Mouse (Mus musculus) midbrain, embryonic 13.5 days (tissue): ENCODE measurements around the gene Pde4a. TPM values are rescaled to one million over a fixed set of nuclear protein-coding genes. Genes with fewer than 3 reads are reported as not detected.

Source experiments
- ATAC-seq: fragments of 200-750 bp; cut with Nextera tagmentation; 2 replicates; pipeline ENCODE4 v1.8.0; 2017; ENCODE audit warnings: mild to moderate bottlenecking, moderate TSS enrichment, moderate library complexity
- H3K27ac ChIP-seq: fragments of 300-500 bp; sonication (generic); 2 replicates; pipeline ENCODE4 v1.5.1; 2015; ENCODE audit warnings: inconsistent platforms, mild to moderate bottlenecking, moderate library complexity
- H3K27me3 ChIP-seq: fragments of 300-500 bp; sonication (generic); 2 replicates; pipeline ENCODE4 v1.6.1; 2015; ENCODE audit warnings: mild to moderate bottlenecking, inconsistent platforms
- H3K36me3 ChIP-seq: fragments of 300-500 bp; sonication (generic); 2 replicates; pipeline ENCODE4 v1.6.1; 2015; ENCODE audit warnings: mild to moderate bottlenecking, inconsistent platforms
- H3K4me1 ChIP-seq: fragments of 300-500 bp; sonication (generic); replicated peaks from 2 replicates; pipeline ENCODE4 v1.6.1; 2015; ENCODE audit warnings: inconsistent platforms
- H3K4me2 ChIP-seq: fragments of 300-500 bp; sonication (generic); replicated peaks from 2 replicates; pipeline ENCODE4 v1.6.1; 2015; ENCODE audit warnings: moderate library complexity, mild to moderate bottlenecking, inconsistent platforms
- H3K4me3 ChIP-seq: fragments of 300-500 bp; sonication (generic); replicated peaks from 2 replicates; pipeline ENCODE4 v1.5.1; 2015; ENCODE audit warnings: mild to moderate bottlenecking, inconsistent platforms
- H3K9ac ChIP-seq: fragments of 300-500 bp; sonication (generic); replicated peaks from 2 replicates; pipeline ENCODE4 v1.6.1; 2015; ENCODE audit warnings: mild to moderate bottlenecking, inconsistent platforms
- H3K9me3 ChIP-seq: fragments of 300-500 bp; sonication (generic); 2 replicates; pipeline ENCODE4 v1.6.1; 2016; ENCODE audit warnings: mild to moderate bottlenecking, inconsistent platforms
- WGBS: fragments of 180-500 bp; shearing (Covaris S2); methylation state at CpG from one replicate; pipeline ENCODE4 v1.1.7; 2015; 5-methylcytosine and 5-hydroxymethylcytosine counted together
- polyA plus RNA-seq: library from polyadenylated mRNA; unstranded; fragments of >200 nt; fragmentation: Nextera tagmentation; extraction: Ambion mirVana; gene quantifications from 2 replicates; pipeline ENCODE4 v1.2.1, GENCODE M21; 2015

Pde4a gene
- polyA plus RNA-seq, 1 experiment from 2014 or later = 20.2 TPM

DNA sequence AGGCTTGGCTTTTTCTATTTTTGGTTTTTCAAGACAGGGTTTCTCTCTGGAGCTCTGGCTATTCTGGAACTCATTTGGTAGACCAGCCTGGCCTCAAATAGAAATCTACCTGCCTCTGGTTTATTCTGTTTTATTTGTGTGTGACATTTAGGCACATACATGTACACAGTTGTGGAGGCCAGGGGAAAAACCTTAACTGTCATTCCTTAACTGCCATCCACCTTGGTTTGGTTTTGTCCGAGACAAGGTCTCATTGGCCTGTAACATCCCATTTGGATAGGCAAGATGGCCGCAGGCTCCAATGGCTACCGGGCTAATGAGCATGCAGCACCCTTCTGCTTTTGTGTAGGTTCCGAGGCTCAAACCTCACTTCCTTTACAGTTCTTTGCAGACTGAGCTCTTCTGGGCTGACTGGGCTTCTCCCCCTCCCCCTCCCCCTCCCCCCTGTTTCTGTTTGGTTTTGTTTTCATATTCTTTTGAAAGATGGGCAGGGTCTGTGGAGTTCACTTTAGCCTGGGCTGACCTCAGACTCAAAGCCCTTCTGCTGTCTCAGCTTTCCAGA, 30.1 kb upstream of the Pde4a start:
- Histone ChIP-seq H3K4me1 (peaks cover 3% of the 10 kb centered on the region), H3K9me3 (no peaks in the 10 kb centered on the region), H3K36me3 (peaks cover 26% of the 10 kb centered on the region), H3K4me3 (no peak overlapping the region), H3K27ac (no peak overlapping the region), H3K27me3 (no peaks in the 10 kb centered on the region), H3K9ac (no peak overlapping the region), H3K4me2 (no peak overlapping the region)
- ATAC-seq = no peak
- WGBS = 79% methylated on average over 4 of the region's 4 CpGs

DNA sequence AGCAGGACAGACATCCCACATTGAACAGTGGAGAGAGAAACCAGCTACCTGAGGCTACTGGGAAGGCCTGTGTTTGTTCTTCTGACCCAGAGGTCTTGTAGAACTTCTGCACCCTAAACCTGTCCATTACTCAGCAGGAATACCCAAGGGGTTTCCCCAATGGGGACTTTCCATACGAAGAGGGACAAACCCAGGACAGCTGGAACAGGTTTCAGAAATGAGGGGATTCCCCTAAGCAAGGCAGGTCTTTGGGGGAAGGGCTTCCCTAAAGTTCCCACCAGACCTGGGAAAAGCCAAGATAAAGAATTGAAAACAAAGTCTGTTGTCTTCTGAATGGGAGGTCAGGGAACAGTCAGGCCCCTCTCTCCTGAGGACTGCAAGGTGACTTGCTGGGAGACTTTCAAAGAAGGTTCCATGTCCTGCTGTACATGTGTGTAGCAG, 29.6 kb upstream of the Pde4a start:
- Histone ChIP-seq H3K27me3 (no peaks in the 10 kb centered on the region), H3K4me1 (no peaks in the 10 kb centered on the region), H3K4me3 (no peak overlapping the region), H3K9ac (no peak overlapping the region), H3K36me3 (peaks cover 32% of the 10 kb centered on the region), H3K4me2 (no peak overlapping the region), H3K9me3 (no peaks in the 10 kb centered on the region), H3K27ac (no peak overlapping the region)
- 63% methylated on average over 1 of the region's 1 CpGs for WGBS
- ATAC-seq = no peak

DNA sequence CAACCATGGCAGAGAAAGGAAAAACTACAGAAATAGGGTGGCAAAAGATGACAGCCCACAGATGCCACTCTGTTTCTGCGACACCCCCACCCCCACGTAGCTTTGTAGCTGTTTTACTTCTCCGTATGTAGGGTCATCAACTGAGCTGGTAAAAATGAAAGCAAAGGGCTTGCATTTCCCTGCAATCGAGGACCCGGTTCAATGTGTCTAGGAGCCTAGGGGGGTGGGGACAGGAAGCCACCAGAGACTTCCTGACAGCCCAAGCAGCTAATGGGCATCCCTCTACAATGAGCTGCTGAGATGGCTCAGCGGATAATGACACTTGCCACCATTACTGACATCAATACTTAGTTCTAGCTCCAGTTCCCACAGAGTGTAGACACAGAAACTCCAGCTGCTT, 29.1 kb upstream of the Pde4a start:
- H3K4me2 ChIP-seq = no peak overlapping the region
- no peak overlapping the region for H3K4me3 ChIP-seq
- no peaks in the 10 kb centered on the region for H3K9me3 ChIP-seq
- H3K4me1 ChIP-seq = no peaks in the 10 kb centered on the region
- 88% methylated on average over 6 of the region's 6 CpGs for WGBS
- H3K27ac ChIP-seq = no peak overlapping the region
- H3K27me3 ChIP-seq = no peaks in the 10 kb centered on the region
- H3K9ac ChIP-seq = no peak overlapping the region
- peaks cover 36% of the 10 kb centered on the region for H3K36me3 ChIP-seq
- no peak for ATAC-seq

DNA sequence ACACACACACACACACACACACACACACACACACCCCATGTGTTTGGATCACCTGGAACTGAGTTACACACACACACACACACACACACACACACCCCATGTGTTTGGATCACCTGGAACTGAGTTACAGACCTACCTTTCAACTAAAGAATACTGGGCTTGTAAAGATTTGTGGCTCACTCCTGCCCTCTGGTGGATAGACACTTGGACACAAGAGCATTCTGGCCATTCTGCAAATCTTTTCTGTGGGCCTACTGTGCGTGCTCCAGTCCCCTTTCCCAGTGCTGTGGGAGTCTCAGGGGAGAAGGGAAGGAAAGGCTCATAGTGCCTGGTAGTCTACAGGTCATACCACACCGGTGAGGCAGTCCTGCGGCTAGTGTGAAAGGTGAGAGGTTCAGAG, 28.3 kb upstream of the Pde4a start:
- H3K27ac ChIP-seq = no peak overlapping the region
- no peak overlapping the region for H3K9ac ChIP-seq
- no peaks in the 10 kb centered on the region for H3K4me1 ChIP-seq
- H3K9me3 ChIP-seq = no peaks in the 10 kb centered on the region
- no peaks in the 10 kb centered on the region for H3K27me3 ChIP-seq
- H3K4me3 ChIP-seq = no peak overlapping the region
- WGBS = 52% methylated on average over 3 of the region's 3 CpGs
- H3K36me3 ChIP-seq = peaks cover 45% of the 10 kb centered on the region
- ATAC-seq = peak; percentile 48
- no peak overlapping the region for H3K4me2 ChIP-seq

DNA sequence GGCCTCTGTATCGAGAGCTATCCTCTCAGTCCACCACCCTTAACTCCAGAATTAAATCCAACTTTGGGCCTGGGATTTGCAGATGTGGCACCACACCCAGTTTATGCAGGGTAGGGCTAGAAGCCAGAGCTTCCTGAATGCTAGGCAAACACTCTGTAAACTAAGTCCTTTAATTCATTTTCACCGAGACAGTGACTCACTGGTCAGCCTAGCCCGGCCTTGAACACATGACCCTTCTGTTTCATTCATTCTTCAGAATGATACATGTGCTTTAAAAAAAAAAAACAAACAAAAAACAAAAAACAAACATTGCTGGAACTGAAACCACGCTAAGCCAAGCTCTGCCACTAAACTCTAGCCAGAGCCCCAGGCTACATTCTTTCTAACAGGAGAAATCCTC, 27.1 kb upstream of the Pde4a start:
- Histone ChIP-seq H3K9me3 (no peaks in the 10 kb centered on the region), H3K27me3 (no peaks in the 10 kb centered on the region), H3K4me1 (no peaks in the 10 kb centered on the region), H3K27ac (no peak overlapping the region), H3K4me2 (no peak overlapping the region), H3K36me3 (peaks cover 56% of the 10 kb centered on the region), H3K4me3 (no peak overlapping the region), H3K9ac (no peak overlapping the region)
- ATAC-seq = no peak
- 89% methylated on average over 4 of the region's 4 CpGs for WGBS

DNA sequence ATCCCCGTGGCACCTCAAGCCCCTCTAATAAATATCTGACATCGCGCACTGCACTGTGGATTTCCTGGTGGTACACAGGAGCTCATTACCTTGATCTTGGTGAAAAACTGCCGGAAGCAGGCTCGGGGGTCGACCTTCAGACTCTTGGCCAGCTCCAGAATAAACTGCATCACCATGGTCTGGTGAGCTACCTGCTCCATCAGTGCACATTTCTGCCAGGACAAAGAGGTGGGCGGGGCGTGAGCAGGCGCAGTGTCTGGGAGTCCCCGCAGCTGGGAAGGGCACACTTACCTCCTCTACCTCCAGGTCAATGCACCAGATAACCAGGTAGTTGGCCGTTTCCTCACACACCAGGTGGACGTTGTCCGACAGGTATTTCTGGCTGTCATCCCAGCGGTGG, 23.6 kb upstream of the Pde4a start:
- H3K9me3 ChIP-seq = no peaks in the 10 kb centered on the region
- no peak overlapping the region for H3K27ac ChIP-seq
- peaks cover 6% of the 10 kb centered on the region for H3K4me1 ChIP-seq
- no peak overlapping the region for H3K4me3 ChIP-seq
- no peak overlapping the region for H3K4me2 ChIP-seq
- no peak overlapping the region for H3K9ac ChIP-seq
- H3K36me3 ChIP-seq = peaks cover 75% of the 10 kb centered on the region
- WGBS = 95% methylated on average over 14 of the region's 14 CpGs
- no peaks in the 10 kb centered on the region for H3K27me3 ChIP-seq
- no peak for ATAC-seq

DNA sequence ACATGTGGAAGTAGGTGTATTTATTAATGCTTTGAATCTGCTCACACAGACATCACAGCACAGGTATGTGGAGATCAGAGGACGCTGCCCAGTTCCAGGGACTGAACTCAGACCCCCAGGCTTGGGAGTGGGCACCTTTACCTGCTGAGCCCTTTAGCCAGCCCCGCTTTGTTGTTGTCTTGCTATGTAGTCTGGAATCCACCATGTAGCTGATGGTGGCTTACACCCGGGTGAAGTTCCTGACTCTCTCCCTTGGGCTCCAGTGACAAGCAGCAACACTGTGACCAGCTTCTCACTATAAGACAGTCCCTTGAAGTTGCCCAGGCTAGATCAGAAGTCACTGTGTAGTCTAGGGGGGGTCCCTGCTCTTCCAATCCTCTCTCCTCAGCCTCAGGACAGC, 21.2 kb upstream of the Pde4a start:
- no peak for ATAC-seq
- Histone ChIP-seq H3K27ac (no peak overlapping the region), H3K9me3 (no peaks in the 10 kb centered on the region), H3K4me1 (peaks cover 30% of the 10 kb centered on the region), H3K36me3 (peaks cover 63% of the 10 kb centered on the region), H3K4me2 (no peak overlapping the region), H3K9ac (peak overlapping the region; percentile 47; the same call in 1 of the 2 replicates), H3K27me3 (no peaks in the 10 kb centered on the region), H3K4me3 (no peak overlapping the region)
- WGBS = 100% methylated on average over 3 of the region's 3 CpGs

DNA sequence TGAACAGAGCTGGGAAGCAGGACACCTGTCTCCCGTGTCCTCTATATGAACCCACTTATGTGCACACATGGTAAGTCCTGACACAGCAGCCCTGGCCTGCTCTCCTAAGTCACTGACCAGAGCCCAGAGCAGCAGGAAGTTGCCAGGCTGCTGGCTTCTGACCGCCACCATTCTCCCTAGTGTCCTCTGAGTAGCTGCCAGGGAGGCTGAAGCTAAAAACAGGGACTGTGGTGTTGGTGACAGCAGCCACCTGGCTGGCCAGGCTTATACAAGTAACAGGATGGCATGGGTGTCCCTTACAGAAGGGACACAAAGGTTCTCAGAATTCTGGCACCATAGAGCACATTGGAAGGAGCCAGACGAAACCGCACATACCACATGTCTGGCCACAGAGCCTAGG, 20.1 kb upstream of the Pde4a start:
- Histone ChIP-seq H3K9ac (no peak overlapping the region), H3K36me3 (peaks cover 52% of the 10 kb centered on the region)
- 96% methylated on average over 4 of the region's 4 CpGs for WGBS

DNA sequence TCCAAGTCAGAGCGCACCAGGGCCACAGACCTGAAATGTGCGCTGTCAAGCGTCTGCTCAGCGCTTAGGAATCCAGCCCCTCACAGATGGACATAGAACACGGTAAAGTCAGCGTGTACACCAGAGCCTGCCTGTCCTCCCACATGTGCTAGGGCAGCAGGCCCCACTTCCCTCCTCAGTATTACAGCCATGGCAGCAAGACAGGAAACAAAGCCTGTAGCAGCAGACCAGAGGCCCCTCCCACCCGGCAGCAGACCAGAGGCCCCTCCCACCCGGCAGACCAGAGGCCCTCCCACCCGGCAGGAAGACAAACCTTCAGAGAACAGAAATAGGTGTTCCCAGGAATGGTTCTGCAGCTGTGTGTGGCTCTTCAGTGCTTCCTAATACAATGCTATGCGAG, 18.8 kb upstream of the Pde4a start:
- H3K27ac ChIP-seq = no peak overlapping the region
- WGBS = 53% methylated on average over 10 of the region's 10 CpGs
- H3K4me2 ChIP-seq = peak overlapping the region; percentile 36
- H3K9ac ChIP-seq = peak overlapping the region; percentile 21
- H3K9me3 ChIP-seq = no peaks in the 10 kb centered on the region
- no peak for ATAC-seq
- H3K36me3 ChIP-seq = peaks cover 39% of the 10 kb centered on the region
- no peaks in the 10 kb centered on the region for H3K27me3 ChIP-seq
- H3K4me3 ChIP-seq = peak overlapping the region; percentile 8; the same call in 1 of the 2 replicates
- peaks cover 33% of the 10 kb centered on the region for H3K4me1 ChIP-seq

More for the DNA sequence above, 20.1 kb upstream of the Pde4a start:
- Histone ChIP-seq H3K9me3 (no peaks in the 10 kb centered on the region), H3K27me3 (no peaks in the 10 kb centered on the region), H3K27ac (no peak overlapping the region), H3K4me1 (peaks cover 33% of the 10 kb centered on the region), H3K4me3 (no peak overlapping the region), H3K4me2 (no peak overlapping the region)
- no peak for ATAC-seq

DNA sequence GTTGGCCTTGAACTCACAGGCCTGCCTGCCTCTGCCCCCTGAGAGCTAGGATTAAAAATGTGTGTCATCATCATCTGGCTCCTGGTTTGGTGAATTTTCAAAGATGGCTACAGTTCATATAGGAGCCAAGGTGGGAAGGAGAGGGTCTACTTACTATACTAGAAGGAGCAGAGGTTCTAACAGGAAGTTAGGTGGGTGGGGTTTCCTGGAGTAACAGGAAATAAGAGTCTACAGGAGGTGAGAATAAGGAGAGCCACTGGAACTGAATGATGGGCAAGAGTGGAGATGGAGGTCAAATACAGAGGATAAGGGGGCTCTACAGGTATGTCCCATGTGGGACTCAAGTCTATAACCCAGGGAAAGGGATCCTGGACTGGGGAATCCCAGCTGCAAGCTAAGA, 17.1 kb upstream of the Pde4a start:
- peak overlapping the region; percentile 89 for H3K4me2 ChIP-seq
- peaks cover 22% of the 10 kb centered on the region for H3K36me3 ChIP-seq
- peak overlapping the region; percentile 91 for H3K4me3 ChIP-seq
- no peaks in the 10 kb centered on the region for H3K9me3 ChIP-seq
- no peak for ATAC-seq
- H3K27me3 ChIP-seq = peaks cover 7% of the 10 kb centered on the region; the same call in 1 of the 2 replicates
- peak overlapping the region; percentile 93; the same call in 1 of the 2 replicates for H3K9ac ChIP-seq
- peaks cover 44% of the 10 kb centered on the region for H3K4me1 ChIP-seq
- H3K27ac ChIP-seq = no peak overlapping the region

DNA sequence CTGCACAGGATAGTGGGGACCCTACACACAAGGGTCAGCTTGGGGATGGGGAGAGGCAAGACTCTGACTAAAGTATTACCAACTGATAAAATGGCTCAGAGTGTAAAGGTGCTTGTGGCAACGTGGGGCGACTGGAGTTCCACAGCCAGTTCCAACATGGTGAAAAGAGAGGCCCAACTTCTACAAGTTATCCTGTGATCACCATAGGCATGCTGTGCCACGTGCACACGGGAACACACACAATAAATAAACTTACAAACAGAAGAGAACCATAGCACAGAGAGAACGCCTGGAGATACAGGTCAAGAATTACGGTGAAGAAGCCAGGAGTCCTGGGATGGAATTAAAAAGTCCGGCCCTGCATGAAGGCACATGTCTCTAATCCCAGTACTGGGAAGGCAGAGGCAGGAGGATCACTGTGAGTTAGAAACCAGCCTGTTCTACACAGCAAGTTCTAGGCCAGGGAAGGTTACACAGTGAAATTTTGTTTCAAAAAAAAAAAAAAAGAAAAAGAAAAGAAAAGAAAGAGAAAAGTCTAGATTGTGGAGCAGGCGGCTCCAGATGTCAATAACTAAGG, 16.3 kb upstream of the Pde4a start:
- Histone ChIP-seq H3K36me3 (peaks cover 18% of the 10 kb centered on the region), H3K4me1 (peaks cover 48% of the 10 kb centered on the region), H3K9ac (peak overlapping the region; percentile 93), H3K27me3 (peaks cover 14% of the 10 kb centered on the region), H3K4me3 (peak overlapping the region; percentile 91), H3K9me3 (no peaks in the 10 kb centered on the region), H3K27ac (peak overlapping the region; percentile 74), H3K4me2 (peak overlapping the region; percentile 89)
- no peak for ATAC-seq
- WGBS = 7% methylated on average over 8 of the region's 8 CpGs

DNA sequence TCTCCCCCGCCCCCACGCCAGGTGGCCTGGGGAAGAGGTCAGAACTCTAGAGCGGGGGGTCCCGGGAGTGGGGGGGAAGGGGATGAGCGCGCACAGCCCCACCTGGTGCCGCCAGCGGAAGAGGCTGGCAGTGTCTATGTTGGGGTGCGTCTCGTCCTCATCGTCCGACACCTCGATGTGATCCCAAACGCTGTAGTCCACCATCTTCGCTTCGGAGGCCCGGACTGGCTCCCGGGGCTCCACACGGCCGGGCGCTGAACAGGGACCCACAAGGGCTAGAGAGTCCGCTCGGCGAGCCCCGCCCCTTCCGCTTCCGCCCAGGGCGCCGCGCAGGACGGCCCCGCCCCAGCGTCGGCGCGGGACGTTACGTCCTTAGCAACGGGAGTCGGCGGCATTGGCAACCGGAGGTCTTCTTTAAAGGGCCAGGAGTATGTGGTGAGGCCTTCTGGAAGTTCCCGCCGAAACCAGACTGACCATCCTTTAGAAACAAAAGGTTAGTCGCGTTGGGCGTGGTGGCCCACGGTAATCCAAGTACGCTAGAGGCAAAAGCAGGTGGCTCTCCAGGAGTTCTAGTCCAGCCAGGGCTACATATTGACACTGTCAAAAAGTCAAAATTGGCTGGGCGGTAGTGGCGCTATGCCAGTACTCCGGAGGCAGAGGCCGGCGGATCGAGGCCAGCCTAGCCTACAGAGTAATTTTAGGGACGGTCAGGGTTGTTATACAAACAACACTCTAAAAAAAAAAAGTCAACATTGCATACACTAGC, 15.7 kb upstream of the Pde4a start, which contains the start of gene Cdc37:
TSS of gene Cdc37 (minus strand) at position 329 of the 766 bp plus-strand sequence.
- H3K27me3 ChIP-seq = peaks cover 15% of the 10 kb centered on the region
- peak within 1 kb of the TSS; percentile 91 for H3K4me3 ChIP-seq
- H3K4me2 ChIP-seq = peak within 1 kb of the TSS; percentile 89
- peaks cover 48% of the 10 kb centered on the region for H3K4me1 ChIP-seq
- peak within 1 kb of the TSS; percentile 74 for H3K27ac ChIP-seq
- 3% methylated on average over 54 of the region's 56 CpGs for WGBS
- peaks cover 11% of the 10 kb centered on the region for H3K36me3 ChIP-seq
- peak within 1 kb of the TSS; percentile 93 for H3K9ac ChIP-seq
- H3K9me3 ChIP-seq = no peaks in the 10 kb centered on the region
- ATAC-seq = peak; percentile 98
